Mouse (Mus musculus) neural tube, embryonic 13.5 days (tissue): ENCODE measurements around the gene Mid1. TPM values are rescaled to one million over a fixed set of nuclear protein-coding genes. Genes with fewer than 3 reads are reported as not detected.

Experiments
- ATAC-seq: fragments of 200-750 bp; cut with Nextera tagmentation; 2 replicates; pipeline ENCODE4 v1.8.0; 2017; ENCODE audit warnings: low read depth, mild to moderate bottlenecking, moderate TSS enrichment, moderate library complexity
- H3K27ac ChIP-seq: fragments of 300-500 bp; sonication (generic); replicated peaks from 2 replicates; pipeline ENCODE4 v1.5.1; 2015; ENCODE audit warnings: moderate library complexity, mild to moderate bottlenecking, inconsistent platforms
- H3K27me3 ChIP-seq: fragments of 300-500 bp; sonication (generic); 2 replicates; pipeline ENCODE4 v1.6.1; 2015; ENCODE audit warnings: mild to moderate bottlenecking, inconsistent platforms
- H3K36me3 ChIP-seq: fragments of 300-500 bp; sonication (generic); 2 replicates; pipeline ENCODE4 v1.6.1; 2015; ENCODE audit warnings: mild to moderate bottlenecking, inconsistent platforms
- H3K4me1 ChIP-seq: fragments of 300-500 bp; sonication (generic); replicated peaks from 2 replicates; pipeline ENCODE4 v1.6.1; 2015; ENCODE audit warnings: inconsistent platforms
- H3K4me2 ChIP-seq: fragments of 300-500 bp; sonication (generic); 2 replicates; pipeline ENCODE4 v1.6.1; 2015; ENCODE audit warnings: inconsistent platforms, mild to moderate bottlenecking, moderate library complexity
- H3K4me3 ChIP-seq: fragments of 300-500 bp; sonication (generic); 2 replicates; pipeline ENCODE4 v1.5.1; 2015; ENCODE audit warnings: mild to moderate bottlenecking, inconsistent platforms
- H3K9ac ChIP-seq: fragments of 300-500 bp; sonication (generic); 2 replicates; pipeline ENCODE4 v1.6.1; 2015; ENCODE audit warnings: moderate library complexity, mild to moderate bottlenecking, inconsistent platforms
- H3K9me3 ChIP-seq: fragments of 300-500 bp; sonication (generic); 2 replicates; pipeline ENCODE4 v1.6.1; 2016; ENCODE audit warnings: inconsistent platforms
- WGBS: fragments of 180-500 bp; shearing (Covaris S2); methylation state at CpG from one replicate; pipeline ENCODE4 v1.1.7; 2015; 5-methylcytosine and 5-hydroxymethylcytosine counted together
- polyA plus RNA-seq: library from polyadenylated mRNA; unstranded; fragments of >200 nt; fragmentation: Nextera tagmentation; extraction: Ambion mirVana; gene quantifications from 2 replicates; pipeline ENCODE4 v1.2.1, GENCODE M21; 2015

Mid1 gene
- polyA plus RNA-seq, 1 experiment from 2014 or later: 5.2 TPM

GRCm38 (mm10) chrX:169827720-169828119 lies 142.7 kb downstream of the Mid1 start:
- Histone ChIP-seq H3K4me3 (peak overlapping the region; percentile 4; the same call in 1 of the 2 replicates), H3K9me3 (no peaks in the 10 kb centered on the region), H3K4me2 (peak overlapping the region; percentile 38), H3K4me1 (peaks cover 12% of the 10 kb centered on the region; the same call in 1 of the 2 replicates), H3K9ac (no peak overlapping the region; the same call in 1 of the 2 replicates), H3K27me3 (peaks cover 38% of the 10 kb centered on the region), H3K36me3 (no peaks in the 10 kb centered on the region), H3K27ac (peak overlapping the region; percentile 56)
- 28% methylated on average over 7 of the region's 7 CpGs for WGBS
- no peak for ATAC-seq

GRCm38 (mm10) chrX:169828136-169828535 lies 143.1 kb downstream of the Mid1 start:
- Histone ChIP-seq H3K27me3 (peaks cover 38% of the 10 kb centered on the region), H3K4me2 (peak overlapping the region; percentile 38), H3K4me1 (peaks cover 12% of the 10 kb centered on the region; the same call in 1 of the 2 replicates), H3K27ac (peak overlapping the region; percentile 56), H3K9ac (no peak overlapping the region; the same call in 1 of the 2 replicates), H3K4me3 (peak overlapping the region; percentile 4; the same call in 1 of the 2 replicates), H3K36me3 (no peaks in the 10 kb centered on the region), H3K9me3 (no peaks in the 10 kb centered on the region)
- no peak for ATAC-seq
- WGBS: 23% methylated on average over 5 of the region's 5 CpGs

GRCm38 (mm10) chrX:169830052-169830451 lies 145.1 kb downstream of the Mid1 start:
- 0 out of 2 replicates have a peak overlapping the region, but pooled peaks have one; percentile 4 for H3K4me2 ChIP-seq
- 34% methylated on average over 4 of the region's 4 CpGs for WGBS
- peaks cover 34% of the 10 kb centered on the region for H3K27me3 ChIP-seq
- no peak overlapping the region for H3K27ac ChIP-seq
- no peaks in the 10 kb centered on the region for H3K9me3 ChIP-seq
- H3K9ac ChIP-seq: no peak overlapping the region
- no peak for ATAC-seq
- H3K4me3 ChIP-seq: no peak overlapping the region
- peaks cover 12% of the 10 kb centered on the region; the same call in 1 of the 2 replicates for H3K4me1 ChIP-seq
- no peaks in the 10 kb centered on the region for H3K36me3 ChIP-seq

GRCm38 (mm10) chrX:169837947-169838649 lies 153.1 kb downstream of the Mid1 start:
- Histone ChIP-seq H3K4me3 (no peak overlapping the region), H3K4me2 (no peak overlapping the region), H3K27ac (peak overlapping the region; percentile 59), H3K36me3 (no peaks in the 10 kb centered on the region), H3K9me3 (no peaks in the 10 kb centered on the region), H3K9ac (no peak overlapping the region), H3K4me1 (no peaks in the 10 kb centered on the region), H3K27me3 (peaks cover 22% of the 10 kb centered on the region)
- peak; percentile 92 for ATAC-seq
- WGBS: 37% methylated on average over 5 of the region's 5 CpGs

GRCm38 (mm10) chrX:169838650-169838971 lies 153.6 kb downstream of the Mid1 start:
- Histone ChIP-seq H3K4me2 (no peak overlapping the region), H3K9me3 (no peaks in the 10 kb centered on the region), H3K27me3 (peaks cover 19% of the 10 kb centered on the region), H3K9ac (no peak overlapping the region), H3K36me3 (no peaks in the 10 kb centered on the region), H3K4me1 (no peaks in the 10 kb centered on the region), H3K27ac (peak overlapping the region; percentile 18; the same call in 1 of the 2 replicates), H3K4me3 (no peak overlapping the region)
- WGBS: 89% methylated on average over 2 of the region's 2 CpGs
- ATAC-seq: 0 out of 2 replicates have a peak, but pooled peaks have one; percentile 15

GRCm38 (mm10) chrX:169843267-169843666 lies 158.3 kb downstream of the Mid1 start:
- Histone ChIP-seq H3K9ac (no peak overlapping the region), H3K36me3 (no peaks in the 10 kb centered on the region), H3K9me3 (no peaks in the 10 kb centered on the region), H3K27ac (no peak overlapping the region), H3K4me1 (0 out of 2 replicates have a peak, but pooled peaks cover 5% of the 10 kb centered on the region), H3K4me3 (no peak overlapping the region), H3K27me3 (peaks cover 56% of the 10 kb centered on the region), H3K4me2 (no peak overlapping the region)
- no peak for ATAC-seq
- 64% methylated on average over 1 of the region's 1 CpGs for WGBS

GRCm38 (mm10) chrX:169844150-169844772 lies 159.3 kb downstream of the Mid1 start:
- 16% methylated on average over 5 of the region's 5 CpGs for WGBS

GRCm38 (mm10) chrX:169846187-169846586 lies 161.2 kb downstream of the Mid1 start:
- no peak overlapping the region for H3K4me3 ChIP-seq
- H3K36me3 ChIP-seq: no peaks in the 10 kb centered on the region
- ATAC-seq: no peak
- H3K9ac ChIP-seq: no peak overlapping the region
- 0 out of 2 replicates have a peak, but pooled peaks cover 5% of the 10 kb centered on the region for H3K4me1 ChIP-seq
- no peak overlapping the region for H3K27ac ChIP-seq
- WGBS: 58% methylated on average over 3 of the region's 3 CpGs
- H3K27me3 ChIP-seq: peaks cover 65% of the 10 kb centered on the region
- no peaks in the 10 kb centered on the region for H3K9me3 ChIP-seq
- H3K4me2 ChIP-seq: no peak overlapping the region

More at GRCm38 (mm10) chrX:169844150-169844772, 159.3 kb downstream of the Mid1 start:
- Histone ChIP-seq H3K4me1 (0 out of 2 replicates have a peak, but pooled peaks cover 5% of the 10 kb centered on the region), H3K27ac (no peak overlapping the region), H3K9ac (no peak overlapping the region), H3K27me3 (peaks cover 55% of the 10 kb centered on the region), H3K4me3 (no peak overlapping the region), H3K36me3 (no peaks in the 10 kb centered on the region), H3K4me2 (no peak overlapping the region), H3K9me3 (no peaks in the 10 kb centered on the region)
- ATAC-seq: no peak

GRCm38 (mm10) chrX:169861194-169861720 lies 176.3 kb downstream of the Mid1 start:
- WGBS: 72% methylated on average over 2 of the region's 2 CpGs
- no peak overlapping the region for H3K4me3 ChIP-seq
- H3K27me3 ChIP-seq: peaks cover 59% of the 10 kb centered on the region
- no peak overlapping the region for H3K27ac ChIP-seq
- H3K9me3 ChIP-seq: no peaks in the 10 kb centered on the region
- H3K4me1 ChIP-seq: no peaks in the 10 kb centered on the region
- H3K4me2 ChIP-seq: no peak overlapping the region
- H3K36me3 ChIP-seq: no peaks in the 10 kb centered on the region
- no peak for ATAC-seq
- no peak overlapping the region for H3K9ac ChIP-seq

- Histone ChIP-seq H3K4me3 (no peak overlapping the region), H3K9me3 (no peaks in the 10 kb centered on the region), H3K27ac (no peak overlapping the region), H3K4me1 (no peaks in the 10 kb centered on the region), H3K27me3 (peaks cover 53% of the 10 kb centered on the region), H3K36me3 (no peaks in the 10 kb centered on the region), H3K4me2 (no peak overlapping the region), H3K9ac (no peak overlapping the region)
- no peak for ATAC-seq
Observed at GRCm38 (mm10) chrX:169862440-169862839, 177.4 kb downstream of the Mid1 start.

- 50% methylated on average over 1 of the region's 1 CpGs for WGBS
- H3K4me1 ChIP-seq: no peaks in the 10 kb centered on the region
- H3K4me2 ChIP-seq: no peak overlapping the region
- no peak overlapping the region for H3K9ac ChIP-seq
- H3K27ac ChIP-seq: no peak overlapping the region
- H3K27me3 ChIP-seq: peaks cover 49% of the 10 kb centered on the region
- no peaks in the 10 kb centered on the region for H3K9me3 ChIP-seq
- H3K4me3 ChIP-seq: no peak overlapping the region
- H3K36me3 ChIP-seq: no peaks in the 10 kb centered on the region
- ATAC-seq: no peak
Observed at GRCm38 (mm10) chrX:169862848-169863247, 177.8 kb downstream of the Mid1 start.

- Histone ChIP-seq H3K27ac (no peak overlapping the region), H3K36me3 (no peaks in the 10 kb centered on the region), H3K4me1 (no peaks in the 10 kb centered on the region), H3K9me3 (no peaks in the 10 kb centered on the region), H3K4me2 (no peak overlapping the region), H3K4me3 (no peak overlapping the region), H3K9ac (no peak overlapping the region), H3K27me3 (peaks cover 50% of the 10 kb centered on the region)
- 73% methylated on average over 1 of the region's 1 CpGs for WGBS
- no peak for ATAC-seq
Observed at GRCm38 (mm10) chrX:169863841-169864240, 178.8 kb downstream of the Mid1 start.
